In the genomic region with DNA sequence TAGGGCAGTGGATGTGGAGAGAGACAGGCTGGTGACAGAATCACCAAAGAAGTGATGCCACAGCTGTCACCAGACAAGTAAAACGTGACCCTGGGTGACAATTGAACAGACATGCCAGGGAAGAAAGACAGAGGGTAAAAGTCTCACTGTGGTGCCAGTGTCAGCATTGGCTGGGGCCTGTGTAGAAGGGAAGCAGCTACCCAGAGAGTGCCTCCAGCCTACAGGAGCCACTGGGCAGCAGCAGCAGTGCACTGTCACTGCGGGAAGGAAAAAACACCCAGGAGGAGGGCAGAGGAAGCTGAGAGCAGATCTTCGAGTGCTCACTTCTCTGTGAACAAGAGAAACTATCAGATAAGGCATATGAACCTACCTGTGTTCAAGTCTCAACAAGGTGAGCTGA, we compare ENCODE assay signal across 26 mouse cellular contexts.
A peak's percentile ranks its signal among the peaks of the same experiment; 100 is the strongest.
DNase-seq lines count a peak whose midpoint lies in the region; ATAC-seq lines count a peak whose summit lies in the region.
"Had no signal": no experiment of that assay in that cellular context is flagged by ENCODE, and none has a peak within 500 bp of the region (broad histone marks: within the 10 kb centered on the region; RNA-seq: fewer than 3 reads in every experiment).

No protein-coding gene starts in this region.

- H3K27ac ChIP-seq in hindbrain, embryonic 10.5 days: 0 out of 2 replicates have a peak overlapping the region, but pooled peaks have one; percentile 29
- no peak overlapping the region for H3K27ac ChIP-seq in hindbrain, embryonic 14.5 days
- H3K27ac ChIP-seq: embryonic facial prominence, embryonic 12.5 days; hindbrain, embryonic 15.5 days; layer of hippocampus, adult 2 months; limb, embryonic 12.5 days; liver, embryonic 12.5 days; midbrain, embryonic 13.5 days; stomach, embryonic 15.5 days had no signal

- peaks cover 29% of the 10 kb centered on the region; the same call in 1 of the 2 replicates for H3K4me1 ChIP-seq in hindbrain, embryonic 10.5 days (replicated peaks)
- H3K4me1 ChIP-seq in hindbrain, embryonic 14.5 days (replicated peaks; ENCODE audit: control insufficient read depth, insufficient read depth, low read length): peaks cover 10% of the 10 kb centered on the region; the same call in 1 of the 2 replicates
- H3K4me1 ChIP-seq: stomach, embryonic 15.5 days had no signal

- intact Hi-C loops in heart, postnatal 36 days (cut with DNase I): no loop called here

- ATAC-seq in hindbrain, embryonic 14.5 days (ENCODE audit: low FRiP score): no peak; the same call in 1 of the 2 replicates
- ATAC-seq in common myeloid progenitor, adult 5-6 weeks (replicated peaks; ENCODE audit: low read depth, poor library complexity, severe bottlenecking): peak; percentile 38; the same call in 1 of the 2 replicates
- ATAC-seq in megakaryocyte, adult 5-6 weeks (ENCODE audit: poor library complexity, severe bottlenecking): peak; percentile 39; the same call in 1 of the 2 replicates
- ATAC-seq: forebrain, postnatal 0 days; intestine, embryonic 16.5 days; liver, embryonic 12.5 days; midbrain, embryonic 13.5 days had no signal

- H3K9me3 ChIP-seq in hindbrain, embryonic 10.5 days: no peaks in the 10 kb centered on the region
- no peaks in the 10 kb centered on the region for H3K9me3 ChIP-seq in hindbrain, embryonic 14.5 days (ENCODE audit: control insufficient read depth, low read length)
- H3K9me3 ChIP-seq: embryonic facial prominence, embryonic 12.5 days; hindbrain, embryonic 15.5 days; limb, embryonic 12.5 days; liver, embryonic 12.5 days; midbrain, embryonic 13.5 days; stomach, embryonic 15.5 days had no signal

- peak; percentile 90 for DNase-seq in heart, adult 11 months
- no peak for DNase-seq in heart, postnatal 36 days
- DNase-seq in hindbrain, embryonic 10.5 days (ENCODE audit: low spot score): no peak
- no peak for DNase-seq in hindbrain, embryonic 14.5 days (ENCODE audit: low spot score)
- DNase-seq in embryo, embryonic 10 days (ENCODE audit: low spot score): no peak
- DNase-seq in testis, postnatal 14 days (ENCODE audit: low spot score): no peak
- DNase-seq: adrenal gland, postnatal 36 days; cerebellum, adult 11 months; cerebellum, postnatal 10 days; forebrain, postnatal 0 days; gastrocnemius, postnatal 14 days; kidney, adult 9 months; kidney, postnatal 14 days; lung, adult 18-20 months; lung, postnatal 10 days; right cerebral cortex, adult 18-20 months had no signal

- 61% methylated on average over 3 of the region's 3 CpGs for WGBS in hindbrain, embryonic 10.5 days
- WGBS in hindbrain, embryonic 14.5 days: 52% methylated on average over 3 of the region's 3 CpGs

- H3K9ac ChIP-seq in hindbrain, embryonic 14.5 days: no peak overlapping the region
- H3K9ac ChIP-seq: embryonic facial prominence, embryonic 12.5 days; forebrain, postnatal 0 days; hindbrain, embryonic 15.5 days; limb, embryonic 12.5 days; liver, embryonic 12.5 days; midbrain, embryonic 13.5 days; stomach, embryonic 15.5 days had no signal

- H3K4me3 ChIP-seq in hindbrain, embryonic 10.5 days: no peak overlapping the region
- H3K4me3 ChIP-seq in hindbrain, embryonic 14.5 days (replicated peaks; ENCODE audit: low read length): no peak overlapping the region
- H3K4me3 ChIP-seq: embryonic facial prominence, embryonic 12.5 days; hindbrain, embryonic 15.5 days; layer of hippocampus, adult 2 months; limb, embryonic 12.5 days; liver, embryonic 12.5 days; midbrain, embryonic 13.5 days; stomach, embryonic 15.5 days had no signal

- no peak overlapping the region for H3K4me2 ChIP-seq in hindbrain, embryonic 14.5 days (replicated peaks)
- H3K4me2 ChIP-seq: embryonic facial prominence, embryonic 12.5 days; hindbrain, embryonic 15.5 days; limb, embryonic 12.5 days; liver, embryonic 12.5 days; midbrain, embryonic 13.5 days; stomach, embryonic 15.5 days had no signal

- H3K36me3 ChIP-seq in hindbrain, embryonic 10.5 days: no peaks in the 10 kb centered on the region
- H3K36me3 ChIP-seq in hindbrain, embryonic 14.5 days (replicated peaks; ENCODE audit: control insufficient read depth, insufficient read depth): no peaks in the 10 kb centered on the region
- H3K36me3 ChIP-seq: embryonic facial prominence, embryonic 12.5 days; hindbrain, embryonic 15.5 days; limb, embryonic 12.5 days; liver, embryonic 12.5 days; midbrain, embryonic 13.5 days; stomach, embryonic 15.5 days had no signal

- no peaks in the 10 kb centered on the region for H3K27me3 ChIP-seq in hindbrain, embryonic 10.5 days (ENCODE audit: insufficient read depth, poor library complexity, severe bottlenecking)
- no peaks in the 10 kb centered on the region for H3K27me3 ChIP-seq in hindbrain, embryonic 14.5 days (ENCODE audit: control insufficient read depth, insufficient read depth, low read length)
- H3K27me3 ChIP-seq: embryonic facial prominence, embryonic 12.5 days; hindbrain, embryonic 15.5 days; limb, embryonic 12.5 days; liver, embryonic 12.5 days; midbrain, embryonic 13.5 days; stomach, embryonic 15.5 days had no signal
